ENCODE assay signal across 7 mouse cellular contexts in the genomic region with DNA sequence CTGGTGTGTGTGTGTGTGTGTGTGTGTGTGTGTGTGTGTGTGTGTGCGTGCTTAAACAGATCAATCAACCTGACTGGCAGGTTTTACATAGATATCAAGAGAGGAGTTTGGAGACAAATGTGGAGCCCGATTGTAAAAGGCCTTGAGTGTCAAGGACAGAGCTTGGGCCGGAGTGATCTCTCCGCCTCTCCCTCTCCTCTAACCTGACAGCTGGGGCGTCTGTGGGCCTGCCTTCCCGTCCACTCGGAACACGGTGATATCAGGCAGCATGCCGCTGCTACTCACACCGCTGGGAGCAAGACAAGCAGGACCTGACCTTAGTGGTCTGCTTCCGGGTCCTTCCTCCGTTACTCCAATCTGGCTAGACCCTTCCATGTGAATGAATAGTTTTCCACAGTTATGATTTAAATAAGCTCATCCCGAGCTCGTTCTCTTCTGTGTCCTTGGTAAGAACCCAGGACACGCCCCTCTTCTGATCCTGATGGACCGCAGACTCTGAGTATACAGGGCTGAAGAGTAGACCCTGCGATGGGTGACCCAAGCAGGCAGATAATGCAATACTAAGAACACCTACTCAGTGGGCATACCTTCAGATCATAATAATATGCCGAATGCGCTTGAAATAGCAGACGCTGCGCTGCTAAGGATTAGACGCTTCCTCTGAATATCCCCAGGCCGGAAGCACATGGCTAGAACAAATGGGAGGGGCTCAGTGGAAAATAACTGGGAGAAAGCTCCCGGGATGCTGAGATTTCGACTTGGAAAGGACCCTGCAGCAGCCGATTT.
DNase-seq lines count a peak whose midpoint lies in the region; ATAC-seq and TF ChIP-seq lines count a peak whose summit lies in the region.

No protein-coding gene starts in this region.

- no peak overlapping the region; the same call in 1 of the 2 replicates for H3K9ac ChIP-seq in liver, postnatal 0 days (replicated peaks)
- H3K9ac ChIP-seq in liver, embryonic 12.5 days: no peak overlapping the region
- H3K9ac ChIP-seq in embryonic facial prominence, embryonic 12.5 days: no peak overlapping the region

- TF ChIP-seq EP300 in liver, postnatal 0 days (IDR thresholded peaks at IDR 0.05; ENCODE audit: low read depth): no peak

- H3K4me3 ChIP-seq in liver, postnatal 0 days (ENCODE audit: low read depth, low read length): no peak overlapping the region
- no peak overlapping the region for H3K4me3 ChIP-seq in liver, embryonic 12.5 days
- H3K4me3 ChIP-seq in embryonic facial prominence, embryonic 12.5 days: 0 out of 2 replicates have a peak overlapping the region, but pooled peaks have one; percentile 0

- no peak for TF ChIP-seq CTCF in liver, postnatal 0 days (IDR thresholded peaks at IDR 0.05; ENCODE audit: low read depth)

- H3K27me3 ChIP-seq in liver, postnatal 0 days (ENCODE audit: insufficient read depth, low read length): no peaks in the 10 kb centered on the region
- H3K27me3 ChIP-seq in liver, embryonic 12.5 days (replicated peaks): no peaks in the 10 kb centered on the region
- no peaks in the 10 kb centered on the region for H3K27me3 ChIP-seq in embryonic facial prominence, embryonic 12.5 days

- ATAC-seq in liver, postnatal 0 days: no peak
- no peak for ATAC-seq in liver, embryonic 12.5 days
- 0 out of 2 replicates have a peak, but pooled peaks have one; percentile 53 for ATAC-seq in embryonic facial prominence, embryonic 12.5 days (ENCODE audit: insufficient number of reproducible peaks, insufficient read depth, low FRiP score, low TSS enrichment)

- 73% methylated on average over 26 of the region's 26 CpGs for WGBS in liver, postnatal 0 days (ENCODE audit: insufficient replicate concordance)
- 74% methylated on average over 26 of the region's 26 CpGs for WGBS in liver, embryonic 12.5 days (ENCODE audit: insufficient replicate concordance)
- WGBS in embryonic facial prominence, embryonic 12.5 days: 69% methylated on average over 26 of the region's 26 CpGs

- H3K4me1 ChIP-seq in liver, postnatal 0 days (ENCODE audit: insufficient read depth): no peaks in the 10 kb centered on the region
- no peaks in the 10 kb centered on the region for H3K4me1 ChIP-seq in liver, embryonic 12.5 days
- peaks cover 12% of the 10 kb centered on the region; the same call in 1 of the 2 replicates for H3K4me1 ChIP-seq in embryonic facial prominence, embryonic 12.5 days

- intact Hi-C loops in gastrocnemius, postnatal 36 days (cut with DNase I): no loop called here

- DNase-seq in liver, postnatal 0 days: no peak
- peak; percentile 15 to 30 for DNase-seq in gastrocnemius, postnatal 36 days
- DNase-seq in lung, postnatal 36 days: peak; percentile 34
- DNase-seq in spleen, postnatal 36 days (ENCODE audit: low spot score in 2 of 2): no peak
- DNase-seq in urinary bladder, postnatal 14 days (ENCODE audit: low spot score): no peak

- H3K9me3 ChIP-seq in liver, postnatal 0 days (ENCODE audit: low read length): no peaks in the 10 kb centered on the region
- H3K9me3 ChIP-seq in liver, embryonic 12.5 days (replicated peaks): no peaks in the 10 kb centered on the region
- H3K9me3 ChIP-seq in embryonic facial prominence, embryonic 12.5 days: no peaks in the 10 kb centered on the region

- no peak overlapping the region for H3K27ac ChIP-seq in liver, postnatal 0 days (ENCODE audit: low read depth)
- H3K27ac ChIP-seq in liver, embryonic 12.5 days: no peak overlapping the region
- H3K27ac ChIP-seq in embryonic facial prominence, embryonic 12.5 days: peak overlapping the region; percentile 55

- peak overlapping the region; percentile 26; the same call in 1 of the 2 replicates for H3K4me2 ChIP-seq in liver, postnatal 0 days (ENCODE audit: low read depth, low read length)
- H3K4me2 ChIP-seq in liver, embryonic 12.5 days: no peak overlapping the region
- peak overlapping the region; percentile 29; the same call in 1 of the 2 replicates for H3K4me2 ChIP-seq in embryonic facial prominence, embryonic 12.5 days (replicated peaks)

- no peaks in the 10 kb centered on the region for H3K36me3 ChIP-seq in liver, postnatal 0 days (replicated peaks; ENCODE audit: insufficient read depth, low read length)
- H3K36me3 ChIP-seq in liver, embryonic 12.5 days: no peaks in the 10 kb centered on the region
- H3K36me3 ChIP-seq in embryonic facial prominence, embryonic 12.5 days: no peaks in the 10 kb centered on the region

Comparison
In these comparisons a context has a peak if more than half of its experiments do, and no peak if none do; other contexts are left out.
1. DNase-seq: peak in gastrocnemius, postnatal 36 days (2 of 2) and lung, postnatal 36 days (single experiment); none in liver, postnatal 0 days (single experiment), spleen, postnatal 36 days (0 of 2) and urinary bladder, postnatal 14 days (single experiment).